Mouse (Mus musculus) embryonic fibroblast, embryonic 13.5 days (primary cell): ENCODE measurements around the gene Idua.
"Not testable (repeated sequence)": the region's sequence is repeated elsewhere in the genome, so short reads cannot be mapped to it uniquely, and the experiment has no call there.

Experiments used
- CTCF ChIP-seq: IDR thresholded peaks from 2 replicates; pipeline ENCODE4 v1.5.1; 2011; ENCODE audit warnings: mild to moderate bottlenecking, control low read depth, low read length, moderate library complexity, borderline replicate concordance; ENCODE audit not compliant: insufficient read depth
- POLR2A ChIP-seq: IDR thresholded peaks from 2 replicates; pipeline ENCODE4 v1.6.1; 2011; ENCODE audit warnings: low read depth, mild to moderate bottlenecking, control low read depth, low read length, moderate library complexity

- TF ChIP-seq POLR2A, CTCF: not testable (repeated sequence)
Observed at GRCm38 (mm10) chr5:108634088-108634487, 26.0 kb upstream of the Idua start.
